Comparison of ENCODE assay signal across 34 mouse cellular contexts in the genomic region with DNA sequence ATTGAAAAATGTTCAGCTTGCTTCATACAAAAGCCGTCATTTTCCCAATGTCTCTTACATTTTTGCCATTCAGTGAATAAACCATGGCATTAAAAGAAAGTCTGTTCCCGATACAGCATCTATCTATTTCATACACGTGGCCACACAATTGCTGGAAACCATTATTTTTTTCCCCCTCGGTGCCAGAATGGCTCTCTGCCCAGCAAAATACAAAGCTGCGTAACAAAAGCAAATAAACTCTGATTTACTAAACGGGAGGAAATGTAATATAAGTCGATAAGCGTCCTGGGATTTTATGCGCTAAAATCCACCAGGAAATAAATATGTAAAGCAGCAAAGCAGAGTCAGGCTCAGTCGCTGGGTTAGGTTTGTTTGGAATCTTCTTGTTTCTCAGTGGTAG. TPM values are rescaled to one million over a fixed set of nuclear protein-coding genes. Genes with fewer than 3 reads are reported as not detected.
"Had no signal": no experiment of that assay in that cellular context is flagged by ENCODE, and none has a peak within 500 bp of the region (broad histone marks: within the 10 kb centered on the region; RNA-seq: fewer than 3 reads in every experiment).

No protein-coding gene starts in this region.

- H3K36me3 ChIP-seq: heart, embryonic 13.5 days; heart, embryonic 15.5 days; hindbrain, embryonic 13.5 days; hindbrain, embryonic 15.5 days; kidney, embryonic 15.5 days; limb, embryonic 12.5 days; limb, embryonic 15.5 days; liver, embryonic 12.5 days had no signal

- H3K9ac ChIP-seq: heart, embryonic 13.5 days; heart, embryonic 15.5 days; hindbrain, embryonic 13.5 days; hindbrain, embryonic 15.5 days; kidney, embryonic 15.5 days; limb, embryonic 12.5 days; limb, embryonic 15.5 days; liver, embryonic 12.5 days; liver, embryonic 14.5 days had no signal

- H3K4me2 ChIP-seq: heart, embryonic 11.5 days; heart, embryonic 13.5 days; heart, embryonic 15.5 days; hindbrain, embryonic 13.5 days; hindbrain, embryonic 15.5 days; kidney, embryonic 15.5 days; limb, embryonic 12.5 days; limb, embryonic 15.5 days; liver, embryonic 12.5 days had no signal

- H3K9me3 ChIP-seq: heart, embryonic 13.5 days; heart, embryonic 15.5 days; hindbrain, embryonic 13.5 days; hindbrain, embryonic 15.5 days; kidney, embryonic 15.5 days; limb, embryonic 12.5 days; limb, embryonic 15.5 days; liver, embryonic 12.5 days had no signal

- ATAC-seq: hindbrain, postnatal 0 days; intestine, embryonic 16.5 days; liver, embryonic 12.5 days had no signal

- H3K4me3 ChIP-seq: heart, adult 2 months; heart, embryonic 13.5 days; heart, embryonic 15.5 days; hindbrain, embryonic 13.5 days; hindbrain, embryonic 15.5 days; kidney, embryonic 15.5 days; limb, embryonic 12.5 days; limb, embryonic 15.5 days; liver, embryonic 12.5 days had no signal

- DNase-seq: gastrocnemius, postnatal 10 days; gastrocnemius, postnatal 36 days; heart, adult 11 months; heart, adult 2 months; heart, postnatal 14 days; heart, postnatal 36 days; kidney, adult 11 months; kidney, adult 2 months; kidney, adult 9 months; kidney, postnatal 14 days; kidney, postnatal 36 days; layer of hippocampus, adult 9-11 months; layer of hippocampus, postnatal 36 days; left cerebral cortex, postnatal 4 days had no signal

- H3K27ac ChIP-seq: heart, adult 2 months; heart, embryonic 13.5 days; heart, embryonic 15.5 days; hindbrain, embryonic 13.5 days; hindbrain, embryonic 15.5 days; hindbrain, postnatal 0 days; kidney, embryonic 15.5 days; kidney, postnatal 0 days; limb, embryonic 12.5 days; limb, embryonic 15.5 days; liver, embryonic 12.5 days; liver, embryonic 14.5 days had no signal

- H3K27me3 ChIP-seq: heart, embryonic 13.5 days; heart, embryonic 15.5 days; hindbrain, embryonic 13.5 days; hindbrain, embryonic 15.5 days; kidney, embryonic 15.5 days; limb, embryonic 12.5 days; limb, embryonic 15.5 days; liver, embryonic 12.5 days had no signal

- H3K4me1 ChIP-seq: heart, embryonic 13.5 days; heart, embryonic 15.5 days; hindbrain, embryonic 13.5 days; hindbrain, embryonic 15.5 days; kidney, embryonic 15.5 days; limb, embryonic 12.5 days; limb, embryonic 15.5 days; liver, embryonic 12.5 days had no signal

RNA-seq across cellular contexts. Expression of a gene that starts 59.6 kb away (rescaled TPM):
- polyA plus RNA-seq: gonadal fat pad, adult 2 months; heart, adult 2 months; heart, embryonic 11.5 days; heart, embryonic 13.5 days; heart, embryonic 15.5 days; heart, postnatal 0 days; hindbrain, embryonic 11.5 days; hindbrain, embryonic 13.5 days; hindbrain, embryonic 15.5 days; hindbrain, postnatal 0 days; intestine, embryonic 14.5 days; intestine, embryonic 16.5 days; kidney, adult 2 months; kidney, embryonic 15.5 days; kidney, postnatal 0 days; large intestine, adult 2 months; limb, embryonic 12.5 days; limb, embryonic 15.5 days; liver, adult 2 months; liver, embryonic 12.5 days; liver, embryonic 14.5 days; liver, embryonic 16.5 days had no signal
